Mouse (Mus musculus) kidney, adult 2 months (tissue): ENCODE measurements around the gene Mkln1.

Experiments used
- CTCF ChIP-seq: fragments of 200-500 bp; conservative IDR thresholded peaks from 2 replicates; pipeline ENCODE4 v1.5.1; 2011; ENCODE audit warnings: low read depth, mild to moderate bottlenecking, control low read depth, low read length, moderate library complexity, mixed read lengths; ENCODE audit not compliant: insufficient read depth, insufficient read length
- POLR2A ChIP-seq: fragments of 200-500 bp; IDR thresholded peaks from one replicate; pipeline ENCODE4 v1.6.1; 2011; ENCODE audit warnings: low read depth, low read length, control low read depth

DNA sequence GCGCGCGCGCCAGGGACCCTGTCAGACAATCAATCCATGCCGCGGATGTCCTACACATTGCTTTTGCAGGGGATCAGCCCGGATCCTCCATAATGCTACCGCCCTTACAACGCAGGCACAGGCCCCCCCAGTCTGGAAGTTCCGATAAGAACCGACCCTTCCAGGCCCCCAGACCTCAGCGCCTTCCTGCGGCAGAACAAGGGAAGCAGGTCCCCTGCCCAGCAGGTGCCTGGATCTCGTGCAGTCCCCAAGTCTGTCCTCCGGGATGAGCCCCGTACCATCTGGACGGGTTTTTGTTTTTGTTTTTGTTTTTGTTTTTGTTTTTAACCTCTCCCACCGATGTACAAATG is 165.6 kb downstream of the Mkln1 start:
- TF ChIP-seq CTCF (no peak), POLR2A (no peak)
